Mouse (Mus musculus) left cerebral cortex, adult 2 months (tissue): ENCODE data around the gene Mecom. TPM values are rescaled to one million over a fixed set of nuclear protein-coding genes. Genes with fewer than 3 reads are reported as not detected.
A peak's percentile ranks its signal among the peaks of the same experiment; 100 is the strongest.
"Not testable (repeated sequence)": the region's sequence is repeated elsewhere in the genome, so short reads cannot be mapped to it uniquely, and the experiment has no call there.

ENCODE experiments used
- DNase-seq, 2 experiments: peaks; one replicate each; pipeline ENCODE4 v3.0.0; 2021 to 2022; ENCODE audit warnings: low spot score in 2 of 2, mixed read lengths in 1 of 2; ENCODE audit errors: extremely low spot score in 1 of 2
- H3K27ac ChIP-seq: fragments of 200-600 bp; 2 replicates; pipeline ENCODE4 v1.8.1; 2022
- H3K4me3 ChIP-seq: fragments of 200-600 bp; 2 replicates; pipeline ENCODE4 v1.8.1; 2022
- CTCF ChIP-seq: fragments of 200-600 bp; IDR thresholded peaks from 2 replicates; pipeline ENCODE4 v1.8.1; 2022; ENCODE audit warnings: antibody characterized with exemption, mild to moderate bottlenecking, moderate library complexity
- intact Hi-C: fragments of 180-260 bp; cut with DNase I; formaldehyde crosslinking; loops from one replicate; pipeline ENCODE4 v1.15.1; 2025
- total RNA-seq, 2 experiments: library from RNA; stranded (reverse); gene quantifications; 2 replicates each; pipeline ENCODE4 v1.2.3; 2021

Mecom gene
- total RNA-seq, 2 experiments from 2014 or later, result 2.1 to 4.1 TPM

DNA sequence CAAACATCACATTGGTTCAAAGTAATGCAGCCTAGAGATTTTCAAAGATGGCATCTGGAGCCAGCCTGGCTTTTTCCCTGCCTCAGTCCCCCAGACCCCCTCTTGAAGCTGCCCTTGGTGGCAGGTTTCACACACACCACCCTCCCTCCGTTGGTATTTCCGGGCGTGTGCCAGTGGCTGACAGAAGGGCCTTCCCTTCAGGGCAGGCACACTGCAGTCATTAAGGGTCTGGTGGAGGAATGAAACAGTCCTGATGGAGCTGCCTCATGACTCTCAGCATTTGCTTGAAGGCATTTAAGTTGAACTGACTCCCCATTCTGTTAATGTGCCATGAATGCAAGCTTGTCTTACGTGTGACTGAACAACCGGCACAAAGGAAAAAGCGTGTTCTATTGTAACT lies 94.8 kb downstream of the Mecom start:
- intact Hi-C loops, result no loop called here
- no peak for TF ChIP-seq CTCF
- Histone ChIP-seq H3K4me3 (no peak overlapping the region), H3K27ac (no peak overlapping the region)
- DNase-seq, result no peak

DNA sequence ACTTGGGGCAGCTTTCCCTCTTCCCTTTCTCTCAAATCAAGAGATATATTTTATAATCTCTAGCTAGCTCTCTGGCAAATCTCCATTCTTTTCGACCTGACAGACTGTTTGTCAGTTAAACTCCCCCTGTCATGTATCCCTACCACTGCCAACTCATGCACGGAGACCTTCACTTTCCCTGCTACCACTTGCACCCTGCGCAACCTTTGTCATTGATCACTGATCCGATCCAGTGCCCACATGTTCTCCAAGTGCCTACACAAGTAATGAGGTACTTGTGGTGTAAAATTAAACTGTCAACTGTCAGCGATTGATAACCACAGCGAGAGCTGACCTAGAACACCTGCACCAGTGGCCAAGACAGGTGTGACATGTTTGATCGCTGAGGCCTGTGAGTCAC lies 95.3 kb downstream of the Mecom start:
- DNase-seq, result no peak
- H3K4me3 ChIP-seq, result no peak overlapping the region
- intact Hi-C loops, result no loop called here
- TF ChIP-seq CTCF, result no peak
- no peak overlapping the region for H3K27ac ChIP-seq

DNA sequence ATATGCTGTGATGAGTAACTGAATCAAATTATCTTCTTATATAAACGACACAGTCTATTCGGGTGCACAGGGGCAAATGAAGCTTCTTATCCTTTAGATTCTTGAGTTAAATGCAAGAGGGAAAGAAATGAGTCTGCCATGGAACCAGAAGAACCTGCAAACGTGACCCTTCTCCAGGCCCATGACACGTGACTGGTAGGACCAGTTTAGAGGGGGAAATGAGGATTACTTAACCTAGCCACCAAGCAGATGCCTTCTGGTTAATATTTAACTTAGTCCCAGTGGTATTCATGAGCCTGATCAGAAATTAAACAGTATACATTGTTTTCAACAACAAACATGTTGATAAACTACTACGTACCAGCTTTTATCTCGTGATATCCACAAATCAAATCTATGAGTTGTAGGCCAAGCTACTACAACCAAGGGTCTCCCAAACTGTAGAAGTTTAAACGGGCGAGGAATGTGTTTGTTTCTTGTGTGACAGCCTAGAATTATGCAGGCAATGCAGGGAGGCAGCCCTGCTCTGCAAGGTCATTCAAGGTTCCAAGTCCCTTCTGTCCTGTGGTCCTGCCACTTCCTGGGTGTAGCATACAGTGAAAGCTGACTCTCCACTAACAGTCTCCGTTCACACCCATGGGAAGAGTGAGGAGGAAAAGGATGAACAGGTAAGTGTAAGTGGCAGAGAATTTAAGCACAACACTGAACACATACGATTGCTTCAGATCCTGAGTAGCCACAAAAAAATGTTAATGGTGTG lies 97.4 kb downstream of the Mecom start:
- DNase-seq, result no peak
- Histone ChIP-seq H3K27ac (no peak overlapping the region), H3K4me3 (no peak overlapping the region)
- intact Hi-C loops, result no loop called here
- no peak for TF ChIP-seq CTCF

DNA sequence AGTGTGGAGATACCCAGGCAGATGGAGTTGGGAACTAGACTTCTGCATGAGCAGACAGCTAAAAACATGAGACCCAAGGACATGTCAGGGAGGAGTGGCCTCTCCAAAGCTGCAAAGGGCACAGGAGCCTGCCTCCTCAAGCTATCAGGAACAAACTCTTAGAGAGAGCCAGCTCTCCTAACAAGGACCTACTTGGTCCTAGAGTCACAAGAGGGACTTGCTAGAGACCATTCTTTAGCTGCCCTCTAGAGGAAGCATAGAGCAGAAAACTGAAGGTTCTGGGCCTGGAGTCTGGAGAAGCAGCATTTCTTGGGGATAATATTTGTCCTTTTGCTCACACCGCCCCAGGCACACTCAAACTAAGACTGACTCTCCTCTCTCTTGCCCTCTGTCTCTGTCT lies 99.2 kb downstream of the Mecom start:
- peak; percentile 46 for TF ChIP-seq CTCF
- no peak for DNase-seq
- intact Hi-C loops, result no loop called here
- H3K4me3 ChIP-seq, result no peak overlapping the region
- no peak overlapping the region for H3K27ac ChIP-seq

DNA sequence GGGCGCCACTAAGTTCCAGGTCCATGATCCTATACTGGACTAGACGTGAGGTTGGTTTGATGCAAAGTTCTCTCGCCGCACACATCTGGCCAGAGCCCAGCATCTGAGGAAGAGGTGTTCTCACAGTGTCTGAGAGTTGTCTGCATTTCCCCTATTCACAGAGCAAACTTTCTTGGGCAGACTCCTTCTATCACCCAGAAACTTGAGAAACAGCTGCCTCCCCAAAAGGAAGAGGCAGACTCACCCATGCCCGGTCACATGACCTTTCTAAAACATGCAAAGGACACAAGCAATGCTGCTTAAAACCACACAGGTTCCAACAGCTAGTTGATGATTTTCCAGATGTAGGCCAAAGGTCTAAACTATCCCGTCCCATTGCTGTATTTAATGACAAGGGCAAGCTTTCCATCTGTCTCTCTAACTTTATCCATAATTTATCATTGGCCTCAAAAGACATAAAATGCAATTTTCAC lies 101.8 kb downstream of the Mecom start:
- no peak for TF ChIP-seq CTCF
- no peak for DNase-seq
- no peak overlapping the region for H3K27ac ChIP-seq
- H3K4me3 ChIP-seq, result no peak overlapping the region
- intact Hi-C loops, result no loop called here

DNA sequence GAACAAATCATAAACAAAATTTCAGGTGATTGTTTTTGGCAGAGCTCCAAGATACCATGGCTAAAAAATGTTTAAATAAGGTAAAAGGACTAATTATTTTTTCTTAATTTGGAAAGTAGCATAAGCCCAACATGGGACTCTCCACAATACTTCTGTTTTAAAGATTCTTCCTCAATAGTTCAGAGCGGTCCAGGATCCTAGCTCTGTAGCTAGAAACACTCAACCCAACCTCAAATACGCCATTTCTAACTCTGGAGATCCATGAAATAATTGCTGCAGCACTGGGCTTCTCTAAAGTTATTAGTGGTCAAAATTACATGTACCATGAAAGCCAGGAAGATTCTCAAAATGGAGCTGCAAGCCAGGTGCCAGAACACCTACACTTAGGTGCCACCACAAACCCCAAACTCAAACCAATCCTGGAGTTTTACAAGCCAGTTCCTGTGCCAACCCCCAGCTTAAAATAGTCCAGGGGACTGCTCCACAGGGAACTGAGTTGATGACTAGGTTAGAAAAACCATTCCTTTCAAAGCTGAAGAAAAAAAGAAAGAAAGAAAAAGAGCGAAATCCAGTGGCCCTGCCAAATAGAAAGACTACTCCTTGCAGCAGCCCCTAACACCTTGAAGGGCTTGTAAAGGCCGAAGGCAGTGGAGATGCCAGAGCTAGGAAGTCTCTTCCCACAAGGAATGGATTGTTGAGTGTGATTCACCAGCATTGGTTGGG lies 102.4 kb downstream of the Mecom start:
- intact Hi-C loops, result no loop called here

DNA sequence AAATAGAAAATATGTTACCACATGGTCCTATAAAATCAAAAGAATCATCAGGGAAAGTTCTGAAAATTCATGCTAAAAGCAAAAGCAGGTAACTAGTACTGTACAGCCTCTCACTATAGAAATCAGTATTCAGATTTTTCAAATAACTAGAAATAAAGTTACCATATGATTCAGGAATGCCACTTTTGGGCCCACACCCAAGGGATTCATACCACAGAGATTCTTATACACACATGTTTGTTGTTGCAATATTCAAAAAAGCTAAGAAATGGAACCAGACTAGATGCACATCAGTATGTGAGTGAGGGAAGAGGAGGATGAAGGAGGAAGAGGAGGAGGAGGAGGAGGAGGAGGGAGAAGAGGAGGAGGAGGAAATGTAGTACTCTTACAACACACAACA lies 106.2 kb downstream of the Mecom start:
- H3K27ac ChIP-seq, result no peak overlapping the region
- intact Hi-C loops, result no loop called here
- TF ChIP-seq CTCF, result no peak
- no peak for DNase-seq
- H3K4me3 ChIP-seq, result no peak overlapping the region

More for the DNA sequence above, 102.4 kb downstream of the Mecom start:
- no peak for TF ChIP-seq CTCF
- DNase-seq, result no peak
- no peak overlapping the region for H3K4me3 ChIP-seq
- no peak overlapping the region for H3K27ac ChIP-seq

DNA sequence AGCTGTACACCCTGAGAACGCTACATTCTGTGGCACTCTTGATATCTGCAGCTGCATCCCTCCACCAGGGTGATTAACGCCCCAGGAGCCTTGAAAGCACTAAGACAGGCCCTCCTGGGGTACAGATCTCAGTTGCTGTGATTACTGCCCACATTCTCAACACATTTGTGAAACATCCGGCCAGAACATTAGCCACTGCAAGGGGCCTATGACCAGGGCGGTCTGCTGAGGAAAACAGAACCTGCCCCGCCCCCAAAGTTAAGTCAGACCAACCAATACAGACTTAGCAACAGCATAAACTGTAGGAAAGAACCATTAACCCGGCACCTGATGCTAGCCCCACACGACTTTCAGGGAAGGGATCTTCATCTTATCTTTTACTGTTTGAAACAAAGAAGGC lies 109.8 kb downstream of the Mecom start:
- Histone ChIP-seq H3K4me3 (no peak overlapping the region), H3K27ac (no peak overlapping the region)
- intact Hi-C loops, result no loop called here
- no peak for TF ChIP-seq CTCF
- DNase-seq, result no peak

DNA sequence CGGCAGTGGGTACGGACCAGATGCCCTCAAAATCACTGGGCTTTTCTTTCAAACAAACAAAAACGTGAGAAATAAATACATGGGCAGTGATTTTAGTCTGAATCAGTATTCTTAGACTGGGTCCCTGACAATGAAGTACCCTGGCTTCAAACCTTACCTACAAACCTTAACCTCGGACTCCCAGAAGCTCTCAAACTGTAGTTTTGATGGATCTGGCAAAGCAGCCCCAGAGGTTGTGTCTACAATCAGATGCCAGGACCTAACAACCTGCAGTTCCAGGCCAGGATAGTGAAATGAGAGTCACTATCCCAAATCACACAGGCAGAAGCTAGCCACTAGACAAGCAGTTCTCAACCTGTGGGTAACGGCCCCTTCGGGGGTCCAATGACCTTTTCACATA lies 111.2 kb downstream of the Mecom start:
- no peak overlapping the region for H3K4me3 ChIP-seq
- no peak for TF ChIP-seq CTCF
- H3K27ac ChIP-seq, result no peak overlapping the region
- DNase-seq, result no peak
- intact Hi-C loops, result no loop called here

DNA sequence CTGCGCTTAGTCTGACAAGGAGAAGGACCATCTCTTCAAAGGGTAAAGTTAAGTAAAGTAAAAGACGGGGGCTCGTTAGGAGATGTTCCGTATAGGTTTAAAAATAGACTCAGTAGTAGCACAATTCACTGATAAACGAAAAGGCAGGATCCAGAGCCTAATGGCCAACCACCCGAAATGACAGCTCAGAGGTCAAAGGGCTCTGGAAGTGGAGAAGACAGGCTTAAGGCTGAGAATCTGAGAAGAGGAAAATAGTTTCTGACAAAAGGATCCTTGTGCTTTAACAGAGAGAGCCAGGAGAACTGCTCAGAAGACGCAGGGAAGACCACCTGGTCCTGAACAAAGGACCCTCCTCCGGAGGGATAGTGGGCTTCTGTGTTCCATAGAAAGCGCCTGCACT lies 111.7 kb downstream of the Mecom start:
- H3K27ac ChIP-seq, result no peak overlapping the region
- no peak for DNase-seq
- H3K4me3 ChIP-seq, result no peak overlapping the region
- TF ChIP-seq CTCF, result no peak
- intact Hi-C loops, result no loop called here

DNA sequence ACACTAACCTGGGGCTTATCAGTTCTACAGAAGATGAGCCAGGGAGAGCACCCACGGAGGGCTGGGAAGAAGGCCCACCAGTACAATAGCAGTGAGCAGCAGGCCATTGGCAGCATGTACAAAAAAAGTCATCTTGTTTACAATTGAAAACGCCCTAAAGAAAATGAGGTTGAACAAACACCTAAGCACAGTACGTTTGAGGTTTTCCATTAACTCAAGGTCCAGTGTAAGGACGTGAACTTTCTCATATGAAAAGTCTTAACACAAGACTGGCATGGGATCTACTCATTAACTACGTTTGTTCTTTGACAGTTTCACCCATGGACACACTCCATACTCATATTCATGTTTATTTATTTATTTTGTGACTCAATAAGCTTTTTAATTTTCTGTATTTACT lies 118.9 kb downstream of the Mecom start:
- TF ChIP-seq CTCF, result no peak
- intact Hi-C loops, result no loop called here
- no peak overlapping the region for H3K27ac ChIP-seq
- H3K4me3 ChIP-seq, result no peak overlapping the region
- DNase-seq, result no peak

DNA sequence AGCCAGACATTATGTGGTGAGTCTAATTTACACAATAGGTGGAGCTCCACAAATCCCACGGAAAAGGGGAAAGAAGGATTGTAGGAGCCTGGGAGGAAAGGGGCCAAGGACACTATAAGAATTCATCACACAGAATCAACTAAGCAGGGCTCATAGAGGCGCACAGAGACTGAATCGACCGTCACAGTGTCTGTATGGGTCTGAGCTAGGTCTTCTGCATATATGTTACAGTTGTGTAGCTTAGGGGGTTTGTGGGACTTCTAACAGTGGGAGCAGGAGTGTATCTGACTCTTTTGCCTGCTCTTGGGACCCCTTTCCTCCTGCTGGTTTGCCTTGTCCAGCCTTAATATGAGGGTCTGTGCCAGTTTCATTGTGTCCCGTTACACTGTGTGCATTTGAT lies 123.8 kb downstream of the Mecom start:
- H3K4me3 ChIP-seq, result no peak overlapping the region
- TF ChIP-seq CTCF, result no peak
- intact Hi-C loops, result no loop called here
- no peak for DNase-seq
- no peak overlapping the region for H3K27ac ChIP-seq

DNA sequence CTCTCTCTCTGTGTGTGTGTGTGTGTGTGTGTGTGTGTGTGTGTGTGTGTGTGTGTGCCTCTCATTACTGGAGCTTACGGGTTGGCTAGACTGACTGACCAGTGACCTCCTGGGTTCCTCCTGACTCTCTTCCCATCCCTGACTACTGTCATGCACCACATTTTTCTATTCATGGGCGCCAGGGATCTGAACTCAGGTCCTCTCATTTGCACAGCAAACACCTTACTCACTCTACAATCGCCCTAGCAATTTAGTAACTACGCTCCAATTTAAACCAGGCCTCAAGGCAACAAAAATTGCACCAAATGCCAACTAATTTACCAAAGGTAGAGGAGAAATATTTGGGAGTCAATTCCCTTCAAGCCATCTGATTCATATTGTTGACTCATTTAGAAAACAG lies 125.9 kb downstream of the Mecom start:
- H3K27ac ChIP-seq, H3K4me3 ChIP-seq, intact Hi-C loops, DNase-seq: not testable (repeated sequence)
